Mouse (Mus musculus): ENCODE results near the gene Ogfod3. TPM values are rescaled to one million over a fixed set of nuclear protein-coding genes. Genes with fewer than 3 reads are reported as not detected.

The Ogfod3 gene
- total and polyA plus RNA-seq, 3 experiments: 12.3 to 12.7 TPM; not detected in 1

DNA sequence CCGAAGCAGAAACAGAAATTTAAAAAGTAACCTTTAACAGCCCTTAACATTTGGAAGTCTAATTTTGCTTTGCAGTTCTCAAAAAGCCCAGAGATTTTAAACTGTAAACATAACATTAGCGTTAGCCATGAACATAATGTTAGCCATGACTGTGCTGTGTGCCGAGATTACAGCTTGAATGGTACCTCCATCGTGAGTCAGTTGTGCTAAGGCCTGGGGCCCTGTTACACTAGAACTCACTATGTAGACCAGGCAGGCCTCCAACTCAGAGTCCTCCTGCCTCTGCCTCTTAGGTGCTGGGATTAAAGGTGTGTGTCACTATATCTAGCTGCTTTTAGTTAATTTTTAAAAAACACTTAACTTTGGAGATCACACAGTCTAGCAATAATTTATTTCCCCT is 26.7 kb upstream of the Ogfod3 start:
- Histone ChIP-seq H3K79me2 (ENCODE audit: control insufficient read depth, insufficient read depth, low read length, poor library complexity) (peaks cover 14% of the 10 kb centered on the region), H3K36me3 (ENCODE audit: control insufficient read depth in 1 of 2, insufficient read depth in 2 of 2, low read length in 2 of 2) (peaks cover 2 to 41% of the 10 kb centered on the region in 2 experiments; a peak in 2 of 4 replicates), H3K4me3 (ENCODE audit: control insufficient read depth in 1 of 2, insufficient read depth in 1 of 2, low read depth in 2 of 2, low read length in 2 of 2) (no peak overlapping the region), H3K27ac (ENCODE audit: control insufficient read depth, low read depth, low read length) (peak overlapping the region; percentile 69; the same call in 1 of the 2 replicates), H3K9me3 (replicated peaks; ENCODE audit: insufficient read depth, low read length) (no peaks in the 10 kb centered on the region), H3K27me3 (ENCODE audit: control insufficient read depth in 1 of 2, insufficient read depth in 2 of 2, low read length in 2 of 2) (no peaks in the 10 kb centered on the region), H3K4me1 (ENCODE audit: control insufficient read depth in 1 of 2, insufficient read depth in 2 of 2, low read length in 2 of 2) (peaks cover 27% of the 10 kb centered on the region in 2 experiments), H3K9ac (ENCODE audit: control insufficient read depth, low read depth, low read length, poor library complexity, severe bottlenecking) (no peak overlapping the region)
- TF ChIP-seq ZMIZ1 (IDR thresholded peaks at IDR 0.05; ENCODE audit: low read depth, low read length): peak; percentile 11; the same call in 1 of the 2 replicates
- peak; percentile 55; the same call in 1 of the 2 replicates for TF ChIP-seq TBP (IDR thresholded peaks at IDR 0.05; ENCODE audit: low read depth, low read length)
- no peak for TF ChIP-seq SIN3A (IDR thresholded peaks at IDR 0.05; ENCODE audit: low read length)
- TF ChIP-seq GABPA (IDR thresholded peaks at IDR 0.05; ENCODE audit: low read depth, low read length): no peak
- DNase-seq (ENCODE audit: low read depth, low spot score): no peak

DNA sequence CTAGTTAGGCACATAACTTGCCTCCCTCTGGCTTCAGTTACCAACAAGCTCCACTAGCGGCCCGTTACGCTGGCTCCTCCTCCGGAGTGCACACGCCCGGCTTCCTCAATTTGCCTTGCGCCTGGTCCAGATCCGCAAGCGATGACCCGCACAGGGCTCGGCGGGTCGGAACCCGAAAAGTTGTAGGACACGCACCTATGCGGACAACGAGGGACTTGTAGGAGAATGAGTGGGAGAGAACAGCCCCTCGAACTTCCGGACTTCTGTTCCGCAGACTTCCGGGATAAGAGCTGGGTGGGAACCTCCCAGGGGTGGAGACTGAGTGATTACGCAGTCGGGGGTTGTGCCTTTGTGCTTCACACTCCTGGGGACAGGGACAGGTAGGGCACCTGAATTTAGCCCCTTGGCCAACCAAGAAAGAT is 24.5 kb upstream of the Ogfod3 start, which contains the start of gene Cybc1:
Cybc1 (minus strand) TSS at position 305 of the 422 bp plus-strand sequence.
- H3K79me2 ChIP-seq (ENCODE audit: control insufficient read depth, insufficient read depth, low read length, poor library complexity): peaks cover 14% of the 10 kb centered on the region
- TF ChIP-seq NRF1 (IDR thresholded peaks at IDR 0.05; ENCODE audit: insufficient read depth, low read depth, low read length, poor library complexity, severe bottlenecking) (peak; percentile 11; the same call in 1 of the 2 replicates), HCFC1 (IDR thresholded peaks at IDR 0.05; ENCODE audit: low read depth, low read length) (peak; percentile 74), POLR2AphosphoS2 (IDR thresholded peaks at IDR 0.05; ENCODE audit: low read length) (peak; percentile 86), NELFE (IDR thresholded peaks at IDR 0.05; ENCODE audit: low read depth, low read length) (peak; percentile 94), UBTF (IDR thresholded peaks at IDR 0.05; ENCODE audit: borderline replicate concordance, insufficient read depth, low read depth, low read length) (no peak), POLR2A (IDR thresholded peaks at IDR 0.05; ENCODE audit: control insufficient read depth in 1 of 2, insufficient read depth in 1 of 2, low read depth in 1 of 2, low read length in 2 of 2, poor library complexity in 1 of 2) (peak; percentile 56 to 89; a peak in 2 of 4 replicates), CHD2 (IDR thresholded peaks at IDR 0.05; ENCODE audit: low read length) (no peak), SIN3A (IDR thresholded peaks at IDR 0.05; ENCODE audit: low read length) (peak; percentile 93), KAT2A (conservative IDR thresholded peaks at IDR 0.05; ENCODE audit: low read depth, low read length) (no peak), MYB (IDR thresholded peaks at IDR 0.05; ENCODE audit: low read depth, low read length) (no peak), ZC3H11A (IDR thresholded peaks at IDR 0.05; ENCODE audit: low read depth, low read length) (no peak), MAX (IDR thresholded peaks at IDR 0.05; ENCODE audit: low read length) (peak; percentile 15; the same call in 1 of the 2 replicates), MAZ (IDR thresholded peaks at IDR 0.05; ENCODE audit: low read depth, low read length) (peak; percentile 69), BHLHE40 (IDR thresholded peaks at IDR 0.05; ENCODE audit: borderline replicate concordance, low read depth, low read length) (no peak), EP300 (IDR thresholded peaks at IDR 0.05; ENCODE audit: low read depth in 1 of 2, low read length in 2 of 2) (peak in 1 of 2 experiments; percentile 18; a peak in 1 of 4 replicates), TBP (IDR thresholded peaks at IDR 0.05; ENCODE audit: low read depth, low read length) (no peak; the same call in none of the 2 replicates), ZNF384 (IDR thresholded peaks at IDR 0.05; ENCODE audit: low read depth, low read length) (no peak), JUND (IDR thresholded peaks at IDR 0.05; ENCODE audit: low read depth, low read length) (no peak), TCF12 (IDR thresholded peaks at IDR 0.05; ENCODE audit: low read depth, low read length) (0 out of 2 replicates have a peak, but pooled peaks have one; percentile 12), CTCF (IDR thresholded peaks at IDR 0.05 in 2 of 3, conservative IDR thresholded peaks at IDR 0.05 in 1 of 3; ENCODE audit: control insufficient read depth in 1 of 3, insufficient read depth in 1 of 3, low read depth in 2 of 3, low read length in 3 of 3, poor library complexity in 1 of 3, severe bottlenecking in 1 of 3) (no peak), ELF1 (IDR thresholded peaks at IDR 0.05; ENCODE audit: low read depth, low read length) (peak; percentile 99), MXI1 (IDR thresholded peaks at IDR 0.05; ENCODE audit: low read depth, low read length) (peak; percentile 87; the same call in 1 of the 2 replicates), E2F4 (IDR thresholded peaks at IDR 0.05; ENCODE audit: borderline replicate concordance, low read depth, low read length) (no peak), MEF2A (IDR thresholded peaks at IDR 0.05; ENCODE audit: extremely low read depth, insufficient replicate concordance, low read depth, low read length, poor library complexity, severe bottlenecking) (no peak), MYC (IDR thresholded peaks at IDR 0.05; ENCODE audit: low read depth, low read length) (0 out of 2 replicates have a peak, but pooled peaks have one; percentile 25), TAL1 (IDR thresholded peaks at IDR 0.05; ENCODE audit: low read length) (no peak)
- peak; percentile 95 for DNase-seq (ENCODE audit: low read depth, low spot score)
- H3K4me1 ChIP-seq (ENCODE audit: control insufficient read depth in 1 of 2, insufficient read depth in 2 of 2, low read length in 2 of 2): peaks cover 25 to 27% of the 10 kb centered on the region in 2 experiments
- H3K27ac ChIP-seq (ENCODE audit: control insufficient read depth, low read depth, low read length): peak within 1 kb of the TSS; percentile 86
- H3K36me3 ChIP-seq (ENCODE audit: control insufficient read depth in 1 of 2, insufficient read depth in 2 of 2, low read length in 2 of 2): peaks cover 2 to 29% of the 10 kb centered on the region in 2 experiments; a peak in 3 of 4 replicates
- H3K27me3 ChIP-seq (ENCODE audit: control insufficient read depth in 1 of 2, insufficient read depth in 2 of 2, low read length in 2 of 2): no peaks in the 10 kb centered on the region
- H3K4me3 ChIP-seq (ENCODE audit: control insufficient read depth in 1 of 2, insufficient read depth in 1 of 2, low read depth in 2 of 2, low read length in 2 of 2): peak within 1 kb of the TSS; percentile 89 to 99
- no peaks in the 10 kb centered on the region for H3K9me3 ChIP-seq (replicated peaks; ENCODE audit: insufficient read depth, low read length)
- peak within 1 kb of the TSS; percentile 87 for H3K9ac ChIP-seq (ENCODE audit: control insufficient read depth, low read depth, low read length, poor library complexity, severe bottlenecking)
